Mouse (Mus musculus) liver, embryonic 16.5 days (tissue): Measurements from ENCODE around the gene Ttc21a. TPM values are rescaled to one million over a fixed set of nuclear protein-coding genes. Genes with fewer than 3 reads are reported as not detected.

Experiments used
- ATAC-seq: fragments of 200-750 bp; cut with Nextera tagmentation; 2 replicates; pipeline ENCODE4 v1.8.0; 2017; ENCODE audit warnings: low read depth, mild to moderate bottlenecking, moderate number of reproducible peaks, moderate library complexity
- H3K27ac ChIP-seq: fragments of 300-500 bp; sonication (generic); 2 replicates; pipeline ENCODE4 v1.5.1; 2014; ENCODE audit warnings: mild to moderate bottlenecking, low read length
- H3K27me3 ChIP-seq: fragments of 300-500 bp; sonication (generic); 2 replicates; pipeline ENCODE4 v1.6.1; 2014; ENCODE audit warnings: low read depth, low read length, mixed read lengths; ENCODE audit not compliant: control insufficient read depth, insufficient read depth
- H3K36me3 ChIP-seq: fragments of 300-500 bp; sonication (generic); 2 replicates; pipeline ENCODE4 v1.6.1; 2014; ENCODE audit warnings: mild to moderate bottlenecking; ENCODE audit not compliant: control insufficient read depth, insufficient read depth
- H3K4me1 ChIP-seq: fragments of 300-500 bp; sonication (generic); 2 replicates; pipeline ENCODE4 v1.6.1; 2014; ENCODE audit warnings: low read depth, low read length, mixed read lengths; ENCODE audit not compliant: control insufficient read depth
- H3K4me2 ChIP-seq: fragments of 300-500 bp; sonication (generic); 2 replicates; pipeline ENCODE4 v1.6.1; 2014; ENCODE audit warnings: low read depth, low read length, mixed read lengths
- H3K4me3 ChIP-seq: fragments of 300-500 bp; sonication (generic); 2 replicates; pipeline ENCODE4 v1.5.1; 2014; ENCODE audit warnings: low read depth, mild to moderate bottlenecking, low read length
- H3K9ac ChIP-seq: fragments of 300-500 bp; sonication (generic); 2 replicates; pipeline ENCODE4 v1.6.1; 2014; ENCODE audit warnings: low read depth, low read length
- H3K9me3 ChIP-seq: fragments of 300-500 bp; sonication (generic); replicated peaks from 2 replicates; pipeline ENCODE4 v1.6.1; 2016; ENCODE audit warnings: low read length; ENCODE audit not compliant: control insufficient read depth
- WGBS: fragments of 180-500 bp; shearing (Covaris S2); extraction: QIAGEN DNeasy Blood & Tissue Kit; methylation state at CpG from one replicate; pipeline ENCODE4 v1.1.7; 2014; ENCODE audit not compliant: insufficient replicate concordance; 5-methylcytosine and 5-hydroxymethylcytosine counted together
- polyA plus RNA-seq: library from polyadenylated mRNA; unstranded; fragments of >200 nt; fragmentation: Nextera tagmentation; extraction: Ambion mirVana; gene quantifications from 2 replicates; pipeline ENCODE4 v1.2.1, GENCODE M21; 2015

The Ttc21a gene
- polyA plus RNA-seq, 1 experiment from 2014 or later: 0.21 TPM

- Histone ChIP-seq H3K9me3 (no peaks in the 10 kb centered on the region), H3K27ac (peak overlapping the region; percentile 19; the same call in 1 of the 2 replicates), H3K27me3 (no peaks in the 10 kb centered on the region), H3K4me1 (peaks cover 41% of the 10 kb centered on the region), H3K4me3 (peak overlapping the region; percentile 22), H3K9ac (no peak overlapping the region; the same call in 1 of the 2 replicates), H3K36me3 (peaks cover 15% of the 10 kb centered on the region), H3K4me2 (peak overlapping the region; percentile 1; the same call in 1 of the 2 replicates)
- 10% methylated on average over 17 of the region's 17 CpGs for WGBS
- ATAC-seq: no peak
These were observed 39.5 kb downstream of the Ttc21a start for GRCm38 (mm10) chr9:119976704-119977556.

GRCm38 (mm10) chr9:119977557-119978060, 40.2 kb downstream of the Ttc21a start:
- ATAC-seq: no peak
- Histone ChIP-seq H3K9ac (peak overlapping the region; percentile 18; the same call in 1 of the 2 replicates), H3K27ac (peak overlapping the region; percentile 55), H3K27me3 (no peaks in the 10 kb centered on the region; the same call in 1 of the 2 replicates), H3K4me3 (peak overlapping the region; percentile 22), H3K4me2 (peak overlapping the region; percentile 25), H3K9me3 (no peaks in the 10 kb centered on the region), H3K4me1 (peaks cover 47% of the 10 kb centered on the region), H3K36me3 (peaks cover 12% of the 10 kb centered on the region)
- WGBS: 22% methylated on average over 4 of the region's 5 CpGs

DNA sequence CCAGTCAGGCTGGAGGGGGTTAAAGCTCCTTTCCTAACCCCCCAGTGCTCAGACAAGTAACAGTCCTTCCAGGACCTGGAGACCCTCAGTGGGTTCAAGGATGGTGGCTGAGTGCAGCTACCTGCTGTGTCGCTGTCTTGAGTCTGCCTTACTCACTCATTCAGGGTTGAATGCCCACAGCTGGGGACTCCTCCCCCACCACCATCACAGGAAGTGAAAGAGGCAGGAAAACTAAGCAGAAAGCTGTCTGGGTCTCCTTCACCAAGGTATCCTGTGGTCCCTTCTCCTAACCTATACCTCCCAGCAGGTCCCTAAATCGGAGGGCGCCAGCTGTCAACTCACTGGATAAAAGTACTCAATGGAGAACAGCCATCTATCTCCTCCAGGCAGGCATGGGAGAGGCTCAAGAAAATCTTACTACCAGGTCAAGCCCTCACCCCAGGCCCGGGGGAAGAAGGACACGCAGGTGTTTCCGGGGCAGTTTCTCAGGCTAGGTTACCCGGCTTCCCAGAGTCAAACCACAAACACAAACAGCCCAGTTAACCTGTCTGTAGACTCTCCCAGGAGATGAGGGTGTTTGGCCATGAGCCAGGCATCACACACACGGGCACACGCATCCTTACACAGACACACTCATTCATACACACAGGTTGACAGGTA, 40.9 kb downstream of the Ttc21a start:
- Histone ChIP-seq H3K4me2 (peak overlapping the region; percentile 25), H3K27me3 (peaks cover 5% of the 10 kb centered on the region), H3K9ac (no peak overlapping the region), H3K4me1 (peaks cover 51% of the 10 kb centered on the region), H3K4me3 (peak overlapping the region; percentile 22), H3K27ac (peak overlapping the region; percentile 55), H3K36me3 (peaks cover 7% of the 10 kb centered on the region), H3K9me3 (no peaks in the 10 kb centered on the region)
- ATAC-seq: no peak
- 23% methylated on average over 9 of the region's 9 CpGs for WGBS

DNA sequence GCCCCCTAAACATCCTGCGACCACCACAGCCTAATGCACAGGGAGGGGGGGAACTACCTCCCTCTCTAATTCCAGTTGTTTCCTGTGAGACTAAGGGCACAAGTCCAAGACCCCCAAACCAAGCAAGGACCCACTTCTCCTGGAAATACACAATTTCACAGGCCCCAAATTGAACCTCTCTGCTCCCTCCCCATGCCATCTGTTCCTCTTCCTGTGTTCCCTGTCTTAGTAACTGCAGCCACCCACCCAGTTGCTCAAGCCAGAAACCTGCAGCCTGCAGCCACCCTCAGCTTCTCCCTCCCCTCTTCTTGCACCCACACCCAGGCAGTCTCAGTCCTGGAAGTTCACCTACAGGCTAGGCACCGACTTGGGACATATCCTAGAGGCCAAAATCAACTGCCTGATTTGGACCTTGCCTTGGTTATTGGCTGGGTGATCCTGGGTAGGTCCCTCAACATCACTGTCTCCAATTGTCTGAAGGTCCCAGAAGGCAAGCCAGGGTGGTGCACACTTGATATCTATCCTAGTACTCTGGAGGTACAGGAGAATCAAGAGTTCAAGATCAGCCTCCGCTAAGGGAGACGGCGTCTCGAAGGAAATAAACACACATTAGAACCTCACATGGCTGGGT, 41.5 kb downstream of the Ttc21a start:
- Histone ChIP-seq H3K27me3 (peaks cover 12% of the 10 kb centered on the region), H3K4me3 (no peak overlapping the region), H3K4me2 (no peak overlapping the region), H3K9me3 (no peaks in the 10 kb centered on the region), H3K36me3 (peaks cover 3% of the 10 kb centered on the region; the same call in 1 of the 2 replicates), H3K9ac (no peak overlapping the region; the same call in 1 of the 2 replicates), H3K4me1 (peaks cover 58% of the 10 kb centered on the region), H3K27ac (peak overlapping the region; percentile 19; the same call in 1 of the 2 replicates)
- 51% methylated on average over 6 of the region's 6 CpGs for WGBS
- ATAC-seq: no peak

DNA sequence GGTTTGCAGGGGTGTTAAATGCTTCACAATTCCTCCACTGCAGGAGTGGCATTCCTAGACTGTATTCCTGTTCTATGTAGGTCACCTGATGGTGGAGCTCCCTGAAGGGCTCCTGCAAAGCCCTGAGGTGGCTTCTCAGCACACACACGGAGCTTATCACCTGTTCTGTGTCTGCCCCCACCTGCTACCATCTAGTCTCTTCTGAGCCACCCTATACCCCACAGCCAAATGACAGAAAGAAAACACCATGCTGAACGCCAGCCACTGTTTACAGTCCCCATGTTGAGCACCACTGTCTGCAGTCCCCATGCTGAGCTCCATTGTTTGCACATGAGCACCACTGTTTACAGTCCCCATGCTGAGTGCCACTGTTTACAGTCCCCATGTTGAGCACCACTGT, 42.3 kb downstream of the Ttc21a start:
- Histone ChIP-seq H3K4me3 (no peak overlapping the region), H3K4me2 (no peak overlapping the region), H3K9ac (no peak overlapping the region), H3K27me3 (peaks cover 15% of the 10 kb centered on the region), H3K27ac (peak overlapping the region; percentile 33), H3K9me3 (no peaks in the 10 kb centered on the region), H3K4me1 (peaks cover 60% of the 10 kb centered on the region), H3K36me3 (no peaks in the 10 kb centered on the region)
- 17% methylated on average over 2 of the region's 2 CpGs for WGBS
- ATAC-seq: no peak

DNA sequence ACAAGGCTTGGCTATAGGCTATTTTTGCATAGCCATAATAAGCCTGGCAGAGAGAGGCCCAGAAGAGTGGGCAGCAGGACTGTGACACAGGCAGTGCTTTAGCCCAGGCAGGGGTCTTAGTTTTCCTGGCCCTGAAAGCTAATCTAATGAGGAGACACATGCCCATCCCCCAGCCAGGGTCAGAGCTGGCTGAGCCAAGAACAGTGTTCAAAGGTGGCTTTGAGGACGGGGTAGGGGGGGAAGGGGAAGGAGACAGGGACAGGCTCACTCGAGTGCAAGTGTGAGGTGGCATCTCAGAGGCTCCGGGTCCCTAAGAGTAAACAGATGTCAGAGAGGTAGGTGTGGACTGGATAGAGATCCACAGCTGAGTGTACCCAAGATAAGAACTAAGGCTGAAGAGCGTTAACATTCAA, 43.4 kb downstream of the Ttc21a start:
- Histone ChIP-seq H3K4me2 (peak overlapping the region; percentile 73), H3K27ac (peak overlapping the region; percentile 89), H3K27me3 (peaks cover 17% of the 10 kb centered on the region), H3K36me3 (no peaks in the 10 kb centered on the region), H3K4me1 (peaks cover 60% of the 10 kb centered on the region), H3K9me3 (no peaks in the 10 kb centered on the region), H3K4me3 (peak overlapping the region; percentile 67), H3K9ac (peak overlapping the region; percentile 31; the same call in 1 of the 2 replicates)
- WGBS: 7% methylated on average over 4 of the region's 4 CpGs
- no peak for ATAC-seq

GRCm38 (mm10) chr9:119981183-119982179, 44.1 kb downstream of the Ttc21a start:
- Histone ChIP-seq H3K27ac (peak overlapping the region; percentile 89), H3K9ac (peak overlapping the region; percentile 37; the same call in 1 of the 2 replicates), H3K4me2 (peak overlapping the region; percentile 73), H3K9me3 (no peaks in the 10 kb centered on the region), H3K36me3 (no peaks in the 10 kb centered on the region), H3K27me3 (peaks cover 17% of the 10 kb centered on the region), H3K4me1 (peaks cover 60% of the 10 kb centered on the region), H3K4me3 (peak overlapping the region; percentile 67)
- ATAC-seq: peak; percentile 25
- 4% methylated on average over 16 of the region's 16 CpGs for WGBS
